Mouse (Mus musculus) E14TG2a.4 (cell line): ENCODE measurements around the gene Rbfox1.
A peak's percentile ranks its signal among the peaks of the same experiment; 100 is the strongest.

ENCODE experiments used
- H3K27me3 ChIP-seq: 2 replicates; pipeline ENCODE4 v1.6.1; 2014; ENCODE audit warnings: low read length, control low read depth; ENCODE audit not compliant: insufficient read depth
- H3K36me3 ChIP-seq: 2 replicates; pipeline ENCODE4 v1.6.1; 2014; ENCODE audit warnings: low read length, control low read depth; ENCODE audit not compliant: insufficient read depth
- H3K4me1 ChIP-seq: replicated peaks from 2 replicates; pipeline ENCODE4 v1.6.1; 2014; ENCODE audit warnings: low read depth, low read length, control low read depth
- H3K4me3 ChIP-seq: replicated peaks from 2 replicates; pipeline ENCODE4 v1.5.1; 2014; ENCODE audit warnings: mild to moderate bottlenecking, low read length
- H3K9me3 ChIP-seq: 2 replicates; pipeline ENCODE4 v1.6.1; 2014; ENCODE audit warnings: low read length, control low read depth
- CTCF ChIP-seq: conservative IDR thresholded peaks from 2 replicates; pipeline ENCODE4 v1.5.1; 2014; ENCODE audit warnings: low read length
- NANOG ChIP-seq: IDR thresholded peaks from 2 replicates; pipeline ENCODE4 v1.6.1; 2014; ENCODE audit warnings: borderline replicate concordance, low read length, mixed read lengths
- POU5F1 ChIP-seq: IDR thresholded peaks from 2 replicates; pipeline ENCODE4 v1.6.1; 2014; ENCODE audit warnings: low read length, borderline replicate concordance

Gene Rbfox1

DNA sequence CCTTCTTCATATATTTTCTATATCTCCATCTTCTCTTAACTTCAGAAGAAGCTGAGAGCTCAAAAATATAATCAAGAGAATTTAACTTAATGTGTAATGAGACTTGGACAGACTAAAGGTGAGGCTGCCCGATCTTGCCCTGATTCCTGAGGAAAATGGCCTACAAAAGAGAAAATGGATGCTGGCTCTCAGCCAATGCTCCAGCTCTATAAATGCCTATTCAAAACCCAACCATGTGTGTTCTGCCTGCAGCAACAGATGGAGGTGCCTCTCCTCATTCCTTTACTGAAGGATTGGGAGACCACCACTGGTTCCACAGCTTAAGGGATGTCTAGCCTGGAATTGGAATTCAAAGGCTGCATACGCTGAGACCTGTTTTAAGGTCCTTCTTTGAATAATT, 861.0 kb downstream of the Rbfox1 start:
- no peaks in the 10 kb centered on the region for H3K4me1 ChIP-seq
- no peak for TF ChIP-seq CTCF
- no peak for TF ChIP-seq POU5F1
- no peak for TF ChIP-seq NANOG
- H3K27me3 ChIP-seq = peaks cover 6% of the 10 kb centered on the region; the same call in 1 of the 2 replicates
- H3K36me3 ChIP-seq = no peaks in the 10 kb centered on the region
- 0 out of 2 replicates have a peak, but pooled peaks cover 2% of the 10 kb centered on the region for H3K9me3 ChIP-seq
- no peak overlapping the region for H3K4me3 ChIP-seq

DNA sequence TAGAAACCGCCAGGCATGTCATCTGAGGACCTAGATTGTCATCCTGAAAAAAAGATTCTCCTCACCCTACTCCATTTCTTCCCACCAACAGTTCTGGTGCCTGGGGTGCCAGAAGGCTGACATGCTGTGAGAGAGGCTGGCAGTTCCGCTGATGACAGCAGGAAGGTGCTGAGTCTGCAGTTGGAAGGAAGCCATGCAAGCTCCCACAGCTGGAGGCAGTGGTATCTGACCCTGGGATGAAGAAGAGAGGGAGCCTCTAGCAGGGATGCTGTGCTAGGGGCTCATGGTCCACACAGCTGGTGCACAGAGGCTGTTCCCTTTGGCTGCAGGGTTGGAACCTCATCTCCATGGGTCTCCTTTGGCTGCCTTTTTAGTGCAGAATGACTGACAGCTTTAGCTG, 865.3 kb downstream of the Rbfox1 start:
- no peaks in the 10 kb centered on the region for H3K27me3 ChIP-seq
- TF ChIP-seq CTCF (no peak), NANOG (no peak), POU5F1 (no peak)
- no peaks in the 10 kb centered on the region for H3K36me3 ChIP-seq
- no peaks in the 10 kb centered on the region for H3K4me1 ChIP-seq
- no peak overlapping the region for H3K4me3 ChIP-seq
- 0 out of 2 replicates have a peak, but pooled peaks cover 2% of the 10 kb centered on the region for H3K9me3 ChIP-seq

DNA sequence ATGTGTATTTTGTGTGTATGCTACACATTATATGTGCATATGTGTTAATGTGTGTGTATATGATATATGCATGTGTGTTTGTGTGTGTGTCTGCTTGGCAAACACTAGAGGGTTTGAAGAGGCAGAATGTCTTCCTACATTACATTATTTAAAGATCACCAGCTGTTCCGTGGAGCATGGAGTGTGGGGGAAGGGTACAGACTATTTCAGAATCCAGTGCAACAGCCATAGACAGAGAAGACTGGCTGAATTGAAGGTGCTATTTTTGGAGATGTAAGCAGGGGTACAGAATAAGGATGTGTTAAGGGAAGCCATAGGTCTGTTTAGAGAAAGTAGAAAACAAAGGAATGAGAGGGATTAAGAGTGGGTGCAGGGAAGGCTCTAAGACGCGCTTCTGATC, 869.7 kb downstream of the Rbfox1 start:
- H3K27me3 ChIP-seq = no peaks in the 10 kb centered on the region
- no peaks in the 10 kb centered on the region for H3K4me1 ChIP-seq
- TF ChIP-seq POU5F1 (no peak), NANOG (no peak), CTCF (no peak)
- H3K4me3 ChIP-seq = no peak overlapping the region
- H3K36me3 ChIP-seq = no peaks in the 10 kb centered on the region
- H3K9me3 ChIP-seq = no peaks in the 10 kb centered on the region

DNA sequence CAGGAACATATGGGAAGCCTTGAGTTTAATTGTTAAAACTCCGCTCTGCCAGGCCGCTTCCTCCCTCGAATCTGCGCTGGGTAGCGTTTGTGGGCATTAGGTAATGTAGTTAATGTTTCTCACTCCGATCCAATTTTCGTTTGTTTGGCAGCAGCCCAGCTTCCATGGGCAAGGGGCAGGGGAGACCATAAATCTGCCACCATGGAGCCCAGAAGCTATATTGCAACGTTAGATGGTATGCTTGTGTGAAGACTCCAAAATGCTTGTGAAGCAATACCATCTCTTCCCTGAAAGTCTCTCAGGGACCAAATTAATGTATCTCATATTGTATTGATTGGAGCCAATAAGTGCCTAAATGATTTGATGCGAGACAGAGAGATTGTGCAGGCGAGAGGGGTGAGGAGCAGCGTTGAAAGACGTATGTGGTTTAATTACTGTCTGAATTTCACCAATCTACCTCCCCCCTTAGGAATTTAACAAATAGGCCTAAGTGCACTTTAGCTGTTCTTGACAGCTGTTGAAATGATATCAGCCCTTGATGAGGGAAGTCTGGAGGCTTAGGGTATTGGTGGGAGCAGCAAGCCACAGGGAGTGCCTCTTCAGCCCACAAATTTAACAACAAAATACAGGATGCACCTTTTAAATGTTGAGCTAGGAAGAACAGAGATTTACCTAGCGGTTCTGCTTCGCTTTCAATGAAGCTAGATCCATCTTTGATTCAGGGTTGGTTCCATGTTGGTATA, 884.5 kb downstream of the Rbfox1 start:
- no peaks in the 10 kb centered on the region for H3K27me3 ChIP-seq
- TF ChIP-seq CTCF = no peak
- TF ChIP-seq POU5F1 = no peak
- no peak for TF ChIP-seq NANOG
- no peaks in the 10 kb centered on the region for H3K36me3 ChIP-seq
- no peaks in the 10 kb centered on the region for H3K9me3 ChIP-seq
- no peaks in the 10 kb centered on the region for H3K4me1 ChIP-seq
- H3K4me3 ChIP-seq = no peak overlapping the region

DNA sequence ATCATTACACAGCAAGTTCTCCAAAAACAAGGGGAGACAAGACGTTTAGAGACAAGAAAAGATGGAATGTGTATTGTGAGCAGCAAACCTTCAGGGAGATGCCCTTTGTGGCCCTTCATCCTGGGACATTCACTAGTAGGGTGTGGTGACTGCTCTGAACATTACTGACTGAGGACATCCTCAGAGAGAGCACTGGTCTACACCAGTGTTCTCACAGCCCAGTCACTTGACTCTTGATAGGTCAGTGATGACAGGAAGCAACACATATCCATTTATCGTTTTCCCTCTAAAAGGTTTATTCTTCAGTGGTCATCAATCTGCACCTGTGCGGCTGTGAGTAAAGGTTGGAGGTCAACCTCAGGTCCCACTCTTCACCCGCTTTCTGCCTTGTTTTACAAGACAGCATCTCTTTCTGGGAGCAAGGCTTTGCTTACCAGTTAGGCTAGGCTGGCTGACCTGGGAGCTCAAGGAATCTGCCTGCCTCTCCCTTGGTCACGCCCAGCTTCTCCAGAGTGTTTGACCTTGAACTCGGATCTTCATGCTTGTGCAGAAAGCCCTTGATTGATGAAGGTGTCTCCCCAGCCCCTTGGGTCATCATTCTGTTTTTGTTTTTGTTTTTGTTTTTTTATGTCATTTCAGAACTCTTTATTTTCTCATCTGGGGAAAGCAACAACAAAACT, 892.5 kb downstream of the Rbfox1 start:
- TF ChIP-seq POU5F1 (no peak), NANOG (no peak), CTCF (no peak)
- Histone ChIP-seq H3K9me3 (no peaks in the 10 kb centered on the region), H3K4me1 (peaks cover 22% of the 10 kb centered on the region), H3K36me3 (no peaks in the 10 kb centered on the region), H3K27me3 (no peaks in the 10 kb centered on the region), H3K4me3 (no peak overlapping the region)

DNA sequence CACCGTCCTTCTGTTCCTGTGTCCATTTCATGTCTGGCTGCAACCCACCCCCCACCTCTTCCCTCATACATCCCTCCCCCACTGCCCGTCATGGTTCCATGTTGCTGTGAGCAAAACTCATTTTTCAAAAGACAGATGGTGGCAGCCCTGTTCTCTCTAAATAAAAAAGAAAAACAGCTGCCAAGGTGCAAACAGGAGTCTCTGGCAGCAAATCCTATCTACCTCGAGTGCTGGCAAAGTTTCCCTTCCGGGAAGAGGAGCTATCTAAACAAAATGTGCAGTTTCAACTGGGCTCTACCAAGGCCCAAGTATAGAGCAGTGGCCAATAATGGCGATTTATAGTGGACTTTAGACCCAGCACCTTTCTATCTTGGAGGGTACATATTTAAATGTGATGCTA, 899.0 kb downstream of the Rbfox1 start:
- Histone ChIP-seq H3K4me3 (no peak overlapping the region), H3K36me3 (no peaks in the 10 kb centered on the region), H3K9me3 (no peaks in the 10 kb centered on the region), H3K4me1 (peaks cover under 1% of the 10 kb centered on the region; the same call in 1 of the 2 replicates), H3K27me3 (no peaks in the 10 kb centered on the region)
- TF ChIP-seq POU5F1 = no peak

DNA sequence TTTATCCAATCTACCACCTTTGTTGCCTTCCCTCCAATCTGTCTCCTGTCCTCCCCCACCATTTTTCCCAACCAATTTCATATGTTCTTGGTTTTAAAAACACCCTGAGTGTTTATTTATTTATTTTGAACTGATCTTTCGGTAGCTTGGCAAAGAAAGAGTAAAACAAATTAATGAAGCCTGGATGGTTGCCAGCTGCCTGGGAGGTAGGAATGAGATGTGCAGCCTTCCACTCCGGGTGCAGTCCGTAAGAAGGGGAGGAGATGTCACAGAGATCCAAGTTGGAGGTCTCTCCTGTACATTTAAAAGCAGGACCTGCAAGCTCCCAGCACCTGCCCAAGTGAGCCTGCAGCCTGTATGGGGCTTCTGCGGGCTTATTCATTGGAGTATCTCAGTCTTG, 899.9 kb downstream of the Rbfox1 start:
- Histone ChIP-seq H3K4me1 (no peaks in the 10 kb centered on the region), H3K36me3 (no peaks in the 10 kb centered on the region), H3K4me3 (no peak overlapping the region), H3K27me3 (no peaks in the 10 kb centered on the region), H3K9me3 (no peaks in the 10 kb centered on the region)
- TF ChIP-seq NANOG = no peak
- no peak for TF ChIP-seq POU5F1
- no peak for TF ChIP-seq CTCF

DNA sequence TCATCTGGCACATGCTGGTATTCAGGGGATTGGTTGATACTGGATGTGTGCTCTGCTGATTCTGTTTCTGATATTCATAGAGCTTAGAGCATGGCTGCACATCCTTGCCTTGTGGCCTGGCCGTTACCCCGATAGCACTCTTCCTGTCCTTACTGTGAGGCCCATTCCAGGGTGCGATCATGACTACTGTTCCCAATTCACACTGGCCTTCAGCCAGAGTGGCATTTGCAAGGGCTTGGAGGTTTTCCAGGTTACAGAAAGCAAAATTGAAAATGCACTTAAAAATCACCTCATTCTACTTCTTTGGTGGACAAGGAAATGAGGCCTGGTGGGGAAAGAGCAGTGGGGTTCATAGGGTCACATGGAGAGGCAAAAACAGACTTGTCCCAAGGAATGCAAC, 906.1 kb downstream of the Rbfox1 start:
- Histone ChIP-seq H3K36me3 (no peaks in the 10 kb centered on the region), H3K4me3 (no peak overlapping the region), H3K27me3 (no peaks in the 10 kb centered on the region; the same call in 1 of the 2 replicates), H3K9me3 (no peaks in the 10 kb centered on the region), H3K4me1 (no peaks in the 10 kb centered on the region)
- TF ChIP-seq NANOG = no peak
- TF ChIP-seq CTCF = no peak
- no peak for TF ChIP-seq POU5F1

DNA sequence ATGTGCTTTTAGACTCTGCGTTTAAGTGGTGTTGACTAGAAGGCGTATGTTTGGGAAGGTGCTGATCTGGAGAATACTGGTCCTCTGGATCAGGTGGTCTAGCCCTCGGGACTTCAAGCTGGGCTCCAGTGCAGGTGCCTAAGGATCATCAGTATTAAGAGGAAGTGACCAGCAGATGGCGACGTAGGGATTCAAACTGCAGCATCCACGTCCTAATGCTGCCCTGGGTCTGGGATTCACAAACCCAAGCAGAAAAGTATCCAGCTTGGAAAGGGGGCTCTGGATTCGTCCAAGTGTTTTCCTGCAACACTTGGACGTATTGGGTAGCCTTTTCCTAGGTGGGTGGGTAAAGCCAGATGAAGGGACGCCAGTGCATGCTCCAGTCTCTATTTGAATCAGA, 906.5 kb downstream of the Rbfox1 start:
- peak; percentile 48 for TF ChIP-seq CTCF
- no peak for TF ChIP-seq NANOG
- no peak for TF ChIP-seq POU5F1
- no peaks in the 10 kb centered on the region for H3K9me3 ChIP-seq

More for the DNA sequence above, 906.5 kb downstream of the Rbfox1 start:
- Histone ChIP-seq H3K36me3 (no peaks in the 10 kb centered on the region), H3K27me3 (no peaks in the 10 kb centered on the region; the same call in 1 of the 2 replicates), H3K4me3 (no peak overlapping the region), H3K4me1 (no peaks in the 10 kb centered on the region)
